Mouse (Mus musculus) adrenal gland, adult (tissue): ENCODE measurements at regions not wholly inside any gene's neighbourhood (a gene's known extent, or its start where the extent isn't known, plus 50 kb on each side); places are given as distances from the start of the nearest gene placed in this dataset.
A peak's percentile ranks its signal among the peaks of the same experiment; 100 is the strongest.

Experiments
- DNase-seq, 2 experiments: peaks; one replicate each; pipeline ENCODE4 v3.0.0; 2022 to 2023; ENCODE audit warnings: low spot score in 1 of 2; ENCODE audit not compliant: inconsistent age in 2 of 2

GRCm38 (mm10) chr15:7572221-7572620, 174.0 kb upstream of the Egflam start:
- DNase-seq: no peak

- DNase-seq: peak in 1 of 2 experiments; percentile 45
Observed at GRCm38 (mm10) chr15:7574264-7574663, 176.1 kb upstream of the Egflam start.

GRCm38 (mm10) chr15:7574811-7575210, 176.6 kb upstream of the Egflam start:
- peak in 1 of 2 experiments; percentile 78 for DNase-seq

- DNase-seq: no peak
Observed at GRCm38 (mm10) chr15:7578439-7578838, 180.2 kb upstream of the Egflam start.

- DNase-seq: peak in 1 of 2 experiments; percentile 44
Observed at GRCm38 (mm10) chr15:7587210-7587609, 189.0 kb upstream of the Egflam start.

- no peak for DNase-seq
Observed at GRCm38 (mm10) chr15:7591486-7591885, 193.3 kb upstream of the Egflam start.

GRCm38 (mm10) chr15:7597335-7597734, 199.1 kb upstream of the Egflam start:
- DNase-seq: no peak

- no peak for DNase-seq
Observed at GRCm38 (mm10) chr15:7597805-7598204, 199.6 kb upstream of the Egflam start.

GRCm38 (mm10) chr15:7601540-7601939, 203.3 kb upstream of the Egflam start:
- DNase-seq: no peak

GRCm38 (mm10) chr15:7604847-7605246, 205.8 kb upstream of the Gdnf start:
- no peak for DNase-seq

GRCm38 (mm10) chr15:7617954-7618353, 192.7 kb upstream of the Gdnf start:
- DNase-seq: no peak

- no peak for DNase-seq
Observed at GRCm38 (mm10) chr15:7623026-7623425, 187.6 kb upstream of the Gdnf start.

GRCm38 (mm10) chr15:7624689-7625472, 185.8 kb upstream of the Gdnf start:
- no peak for DNase-seq

GRCm38 (mm10) chr15:7629826-7630225, 180.8 kb upstream of the Gdnf start:
- DNase-seq: no peak

GRCm38 (mm10) chr15:7635234-7635633, 175.4 kb upstream of the Gdnf start:
- DNase-seq: no peak

GRCm38 (mm10) chr15:7639444-7639843, 171.2 kb upstream of the Gdnf start:
- no peak for DNase-seq

- no peak for DNase-seq
Observed at GRCm38 (mm10) chr15:7642075-7642474, 168.6 kb upstream of the Gdnf start.

GRCm38 (mm10) chr15:7650705-7651104, 159.9 kb upstream of the Gdnf start:
- no peak for DNase-seq

GRCm38 (mm10) chr15:7663888-7664287, 146.8 kb upstream of the Gdnf start:
- DNase-seq: no peak

- DNase-seq: no peak
Observed at GRCm38 (mm10) chr15:7669631-7670030, 141.0 kb upstream of the Gdnf start.

- no peak for DNase-seq
Observed at GRCm38 (mm10) chr15:7676970-7677369, 133.7 kb upstream of the Gdnf start.

- peak; percentile 13 to 68 for DNase-seq
Observed at GRCm38 (mm10) chr15:7678711-7679110, 131.9 kb upstream of the Gdnf start.

- no peak for DNase-seq
Observed at GRCm38 (mm10) chr15:7681011-7681410, 129.6 kb upstream of the Gdnf start.
